Mouse (Mus musculus) gastrocnemius, postnatal 10 days (tissue): ENCODE results near the gene Pdgfb. TPM values are rescaled to one million over a fixed set of nuclear protein-coding genes. Genes with fewer than 3 reads are reported as not detected.

Experiments
- DNase-seq: peaks from one replicate; pipeline ENCODE4 v3.0.0; 2021; ENCODE audit warnings: mixed read lengths
- long read RNA-seq, 2 experiments: library from polyadenylated mRNA; stranded (forward); transcript quantifications; one replicate each; pipeline ENCODE4 v2.0.0; 2021
- total RNA-seq, 2 experiments: library from RNA; stranded (reverse); gene quantifications; 2 replicates each; pipeline ENCODE4 v1.2.3; 2021

The Pdgfb gene
- total RNA-seq = 10 to 100 TPM; 40.8 to 59.3 TPM
- long read RNA-seq, experiment 1, transcript Pdgfb-201 (7 exons, 2,944 nt) = major isoform, 32 of 61 reads
- long read RNA-seq, experiment 1, partial matches to known transcripts = 15 of 61 reads
- long read RNA-seq, experiment 1, other reads (novel, unspliced or antisense) = 14 of 61 reads
- long read RNA-seq, experiment 2, transcript Pdgfb-201 (7 exons, 2,944 nt) = major isoform, 12 of 26 reads
- long read RNA-seq, experiment 2, partial matches to known transcripts = 7 of 26 reads
- long read RNA-seq, experiment 2, other reads (novel, unspliced or antisense) = 7 of 26 reads

DNA sequence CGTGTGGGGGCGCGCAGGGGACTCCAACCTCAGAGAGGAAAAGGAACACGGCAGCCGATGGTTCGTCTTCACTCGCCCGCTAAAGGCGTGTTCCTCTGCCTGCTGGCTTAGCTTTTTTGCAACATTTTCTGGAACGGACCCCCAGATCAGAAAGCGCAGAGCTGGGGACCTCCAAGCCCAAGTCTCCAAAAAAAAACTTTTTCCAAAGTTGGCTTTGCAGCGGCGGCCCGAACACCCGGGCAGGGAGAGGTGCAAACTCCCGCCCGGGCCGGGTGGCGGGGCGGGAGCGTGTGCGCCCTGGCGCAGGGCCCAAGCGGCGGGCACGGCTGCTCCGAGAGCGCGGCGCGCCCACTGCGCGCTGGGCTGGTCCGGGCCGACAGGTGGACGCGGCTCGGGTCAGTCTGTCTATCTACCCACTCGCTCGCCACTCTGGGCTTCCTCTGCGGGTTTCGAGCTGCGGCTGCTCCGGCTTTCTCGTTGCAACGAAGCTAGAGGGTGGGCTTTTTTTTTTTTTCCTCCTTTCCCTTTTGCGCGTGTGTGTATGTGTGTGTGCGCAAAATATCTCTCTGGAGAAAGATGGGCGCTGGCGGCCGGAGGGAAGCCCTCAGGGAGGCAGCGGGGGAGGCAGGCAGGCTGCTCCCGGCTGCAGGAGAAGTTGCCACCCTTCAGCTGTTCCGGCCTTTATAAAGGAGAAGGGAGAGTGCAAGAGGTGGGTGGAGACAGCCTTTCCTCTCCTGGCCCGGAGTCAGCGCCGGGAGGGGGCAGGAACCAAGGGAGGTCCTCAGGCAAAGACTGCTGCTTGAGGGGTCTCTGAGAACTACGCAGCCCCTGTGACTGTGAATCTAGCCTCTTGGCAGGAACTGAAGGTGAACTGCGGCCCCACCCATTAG, at the start of gene Pdgfb:
Gene Pdgfb (minus strand): TSS at position 657 of the 890 bp plus-strand sequence.
- DNase-seq = peak; percentile 76

DNA sequence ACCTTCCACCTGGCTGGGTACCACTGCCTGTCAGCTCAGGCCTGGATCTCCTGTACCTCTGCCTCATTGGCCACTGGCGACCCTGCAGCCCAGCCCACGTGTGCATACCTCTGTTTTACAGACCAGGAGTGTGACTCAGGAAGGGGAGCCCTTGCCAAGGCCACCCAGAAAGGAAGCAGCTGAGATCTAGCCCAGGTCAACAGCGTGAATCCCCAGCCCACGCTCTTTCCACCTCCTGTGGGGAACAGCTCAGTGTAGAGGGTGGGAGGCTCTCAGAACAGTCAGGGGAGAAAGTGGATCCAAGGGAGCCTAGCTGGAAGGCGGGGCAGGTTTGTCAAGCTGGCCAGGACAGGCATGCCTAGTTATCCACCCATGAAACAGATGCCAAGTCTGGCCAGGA, 48.0 kb upstream of the Pdgfb start:
- no peak for DNase-seq

DNA sequence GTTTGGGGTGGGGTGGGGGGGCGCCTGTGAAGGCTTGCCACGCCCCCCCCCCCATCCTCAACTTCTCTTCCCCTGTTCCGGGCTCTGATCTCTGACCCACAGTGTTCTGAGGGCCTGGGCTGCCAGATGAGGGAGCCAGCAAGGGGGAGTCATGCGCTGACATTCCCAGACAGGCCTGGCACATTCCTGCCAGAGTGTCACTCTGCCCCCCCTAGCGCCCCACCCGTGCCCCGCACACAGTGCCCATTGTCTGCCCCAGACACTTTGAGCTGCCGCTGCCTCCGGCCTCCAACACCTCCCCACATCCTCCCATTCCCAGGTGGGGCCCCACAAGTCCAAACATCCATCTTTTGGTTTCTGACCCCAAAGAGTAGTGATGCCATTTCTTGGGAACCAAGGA, 47.6 kb upstream of the Pdgfb start:
- DNase-seq = no peak

DNA sequence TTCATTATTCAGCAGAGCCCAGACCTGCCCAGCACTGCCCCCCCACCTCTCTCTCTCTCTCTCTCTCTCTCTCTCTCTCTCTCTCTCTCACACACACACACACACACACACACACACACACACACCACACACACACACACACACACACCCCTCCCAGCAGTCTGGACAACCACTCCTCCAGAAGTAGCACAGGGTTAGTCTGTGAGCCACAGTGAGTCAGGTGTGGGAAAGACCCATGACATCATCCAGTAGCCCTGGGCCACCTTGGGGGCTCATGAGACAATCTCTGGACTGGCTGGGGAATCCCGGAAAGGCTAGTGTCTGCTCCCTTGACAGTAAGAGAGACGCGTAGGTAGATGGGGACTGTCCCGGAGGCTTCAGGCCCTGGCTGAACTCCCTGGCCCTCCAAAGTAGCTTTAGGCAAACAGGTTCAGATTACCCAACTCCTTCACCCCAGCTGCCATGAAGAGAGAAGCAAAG, 46.3 kb upstream of the Pdgfb start:
- DNase-seq = no peak

DNA sequence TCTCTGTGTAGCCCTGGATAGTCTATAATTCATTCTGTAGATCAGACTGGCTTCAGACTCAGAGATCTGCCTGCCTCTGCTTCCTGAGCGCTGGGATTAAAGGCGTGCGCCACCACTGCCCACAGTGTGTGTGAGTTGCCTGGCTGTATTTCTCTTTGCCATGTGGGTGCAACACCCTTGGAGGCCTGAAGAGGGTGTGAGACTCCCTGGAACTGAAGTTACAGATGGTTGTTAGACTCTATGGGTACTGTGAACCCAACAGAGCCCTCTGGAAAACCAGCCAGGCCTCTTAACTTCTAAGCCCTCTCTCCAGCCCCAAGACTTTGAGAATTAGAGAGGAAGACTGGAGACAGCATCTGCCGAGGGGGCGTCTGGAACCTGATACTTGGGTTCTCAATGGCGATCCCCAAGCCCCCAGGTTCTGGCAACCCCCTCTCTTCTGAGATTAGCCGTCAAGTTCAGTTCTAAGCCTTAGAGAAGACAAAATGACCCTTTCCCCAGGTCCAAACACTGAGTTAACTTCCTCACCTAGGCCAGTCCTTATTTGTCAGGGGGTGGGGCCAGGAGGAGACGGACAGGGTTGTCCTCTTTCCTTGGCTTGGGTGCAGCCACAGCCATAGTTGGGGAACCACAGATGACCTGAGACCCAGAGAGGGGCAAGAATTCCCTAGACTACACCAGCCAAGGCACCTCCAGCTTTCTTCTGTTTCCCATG, 45.7 kb upstream of the Pdgfb start:
- DNase-seq = no peak

DNA sequence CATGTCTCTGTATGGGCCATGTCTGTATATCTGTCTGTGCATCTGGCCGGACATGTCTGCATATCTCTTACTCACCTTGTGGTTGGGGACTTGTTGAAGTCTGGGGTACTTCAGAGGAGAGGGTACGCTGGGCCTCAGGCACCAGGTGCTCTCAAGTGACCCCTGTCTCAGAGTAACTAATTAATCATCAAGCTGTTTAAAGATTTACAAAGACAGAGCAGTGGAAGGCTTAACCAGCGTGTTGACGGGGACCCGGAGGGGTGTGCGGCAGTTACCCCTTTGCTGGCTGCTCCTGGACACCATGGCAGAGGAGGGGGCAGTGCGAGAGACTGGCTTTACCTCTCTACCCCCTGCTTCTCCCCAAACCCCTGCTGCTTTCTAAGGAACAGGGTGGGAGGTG, 44.8 kb upstream of the Pdgfb start:
- DNase-seq = no peak

DNA sequence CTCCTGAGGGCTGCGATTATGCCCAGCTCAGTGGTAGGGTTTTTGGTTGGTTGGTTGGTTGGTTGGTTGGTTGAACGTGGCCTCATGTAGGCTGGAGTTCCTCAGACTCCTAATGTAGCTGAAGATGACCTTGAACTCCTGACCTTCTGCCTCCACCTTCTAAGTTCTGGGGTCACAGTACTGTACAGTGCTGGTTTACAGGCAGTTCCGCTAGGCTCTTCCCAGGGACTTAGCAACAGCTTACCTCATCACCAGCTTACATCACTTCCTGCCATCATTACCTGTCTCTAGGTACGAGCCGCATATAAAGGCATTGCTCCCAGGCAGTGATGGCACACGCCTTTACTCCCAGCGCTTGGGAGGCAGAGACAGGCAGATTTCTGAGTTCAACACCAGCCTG, 43.4 kb upstream of the Pdgfb start:
- no peak for DNase-seq

DNA sequence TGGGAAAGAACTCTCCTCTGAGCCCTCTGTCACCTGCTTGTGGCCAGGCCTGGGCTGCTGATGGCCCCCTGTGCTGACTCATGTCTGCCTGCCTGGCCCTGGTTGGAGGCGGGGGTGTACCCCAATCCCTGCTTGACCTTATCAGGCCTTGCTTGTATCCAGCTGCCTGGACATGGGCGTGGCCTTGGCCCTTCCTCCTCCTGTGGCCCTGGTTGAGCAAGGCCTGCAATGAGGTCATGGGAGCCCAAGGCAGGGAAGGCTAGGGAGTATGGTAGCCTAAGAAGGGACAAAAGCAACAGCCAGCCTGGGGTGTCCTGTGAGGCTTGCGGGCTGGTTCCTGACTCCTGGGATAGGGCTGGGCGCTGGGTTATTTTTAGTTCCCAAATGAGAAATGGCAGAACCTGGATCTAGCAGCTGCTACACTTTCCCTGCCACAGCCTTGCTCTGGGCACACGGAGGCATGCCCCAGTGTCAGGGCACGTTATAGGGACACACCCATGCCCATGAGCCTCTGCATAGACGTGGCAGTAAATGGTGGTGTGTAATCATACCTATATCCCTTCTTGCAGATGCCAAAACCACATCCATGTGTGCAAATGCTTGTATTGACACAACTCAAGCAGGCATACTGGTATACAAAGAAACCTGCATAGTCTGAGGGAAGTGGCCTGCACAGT, 39.4 kb upstream of the Pdgfb start:
- peak; percentile 65 for DNase-seq

DNA sequence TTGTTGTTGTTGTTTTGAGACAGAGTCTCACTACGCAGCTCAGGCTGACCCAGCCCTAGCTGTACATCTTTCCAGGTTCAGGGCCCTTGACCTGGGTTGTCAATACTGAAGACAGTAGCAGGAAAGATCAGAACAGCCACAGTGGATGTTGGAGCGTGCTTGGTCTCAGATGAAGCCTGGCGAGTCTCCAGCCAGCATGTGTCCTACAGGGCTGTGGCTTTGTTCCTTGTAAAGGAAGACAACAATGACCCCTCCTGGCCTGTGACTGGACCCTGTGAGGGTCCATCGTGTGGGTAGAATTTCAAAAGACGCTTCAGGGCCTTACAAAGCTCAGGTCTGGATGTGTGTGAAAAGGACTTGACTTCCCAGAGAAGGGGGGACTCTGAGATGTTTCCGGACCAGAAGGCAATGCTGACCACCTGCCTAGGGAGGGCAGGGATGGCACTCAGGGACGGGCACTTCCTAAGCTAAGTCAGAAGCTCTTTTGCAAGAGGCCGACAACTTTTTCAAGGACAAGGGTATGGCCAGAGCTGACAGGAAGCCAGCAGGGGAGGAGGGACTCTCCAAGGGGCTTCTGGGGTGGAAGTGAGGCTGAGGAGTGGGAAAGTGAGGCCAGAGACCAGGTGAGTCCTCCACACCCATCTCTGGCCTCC, 38.7 kb upstream of the Pdgfb start:
- peak; percentile 57 for DNase-seq

DNA sequence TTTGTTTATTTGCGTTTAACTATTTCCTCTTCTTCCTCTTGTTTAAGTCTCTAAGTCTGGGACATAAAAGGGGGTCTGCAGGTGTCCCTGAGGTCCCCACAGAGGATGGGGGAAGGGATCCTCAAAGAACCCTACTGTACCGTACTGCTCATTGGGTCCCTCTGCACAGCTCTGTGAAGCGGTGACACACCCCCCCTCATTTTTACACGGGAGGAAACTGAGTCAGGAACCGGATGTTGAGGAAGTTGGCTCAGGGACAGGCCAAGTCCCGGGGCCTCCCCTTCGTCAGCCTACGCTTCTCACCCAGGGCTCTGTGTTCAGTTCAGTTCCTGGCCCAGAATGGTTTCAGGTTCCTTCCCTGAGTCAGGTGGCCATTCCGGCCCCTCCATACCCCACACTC, 37.0 kb upstream of the Pdgfb start:
- no peak for DNase-seq

DNA sequence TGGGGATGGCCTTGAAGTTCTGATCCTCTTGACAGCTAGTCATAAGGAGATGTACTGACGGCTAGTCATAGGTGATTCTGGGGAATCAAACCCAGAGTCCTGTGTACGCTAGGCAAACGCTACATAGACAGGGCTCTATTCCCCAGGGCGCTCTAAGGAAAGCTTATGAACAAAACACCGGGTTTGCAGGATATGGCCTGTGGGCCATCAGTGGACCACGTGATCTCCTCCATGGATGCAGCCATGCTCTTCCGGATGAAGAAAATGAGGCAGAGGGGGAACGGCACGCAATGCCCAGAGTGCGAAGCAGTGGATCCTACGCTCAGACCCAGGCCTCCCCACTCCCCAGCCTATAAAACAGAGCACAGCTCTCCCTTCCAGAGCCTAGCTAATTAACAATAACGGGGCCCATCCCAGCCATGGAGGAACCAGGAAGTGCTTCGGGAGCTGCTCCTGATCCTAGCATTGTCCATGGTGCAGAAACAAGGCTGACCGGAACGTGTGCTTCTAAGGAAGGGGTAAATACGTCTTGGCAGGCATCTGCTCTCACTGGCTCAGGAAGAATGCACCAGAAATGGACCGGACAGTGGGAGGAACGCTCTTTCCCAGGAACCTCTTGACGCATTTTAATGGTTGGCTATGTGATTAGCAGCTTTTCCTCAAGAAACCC, 36.5 kb upstream of the Pdgfb start:
- no peak for DNase-seq

DNA sequence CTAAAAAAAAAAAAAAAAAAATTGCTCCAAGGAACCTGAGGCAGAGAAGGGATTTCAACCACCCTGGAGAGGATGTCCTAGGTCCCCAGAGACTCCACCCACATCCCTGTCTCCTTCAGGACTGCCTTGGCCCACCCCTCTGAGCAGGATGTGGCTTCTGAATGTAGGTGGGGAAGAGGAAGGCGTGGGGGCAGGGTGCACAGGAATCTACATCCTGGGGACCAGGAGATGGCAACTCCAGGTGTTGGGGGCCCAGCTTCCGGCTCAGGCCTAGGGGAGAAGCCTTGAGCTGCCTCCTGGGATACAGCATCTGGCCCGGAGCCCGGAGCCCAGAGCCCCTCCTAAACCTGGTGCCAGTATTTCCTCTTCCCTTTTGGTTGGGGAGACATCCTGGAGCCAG, 35.3 kb upstream of the Pdgfb start:
- DNase-seq = no peak

DNA sequence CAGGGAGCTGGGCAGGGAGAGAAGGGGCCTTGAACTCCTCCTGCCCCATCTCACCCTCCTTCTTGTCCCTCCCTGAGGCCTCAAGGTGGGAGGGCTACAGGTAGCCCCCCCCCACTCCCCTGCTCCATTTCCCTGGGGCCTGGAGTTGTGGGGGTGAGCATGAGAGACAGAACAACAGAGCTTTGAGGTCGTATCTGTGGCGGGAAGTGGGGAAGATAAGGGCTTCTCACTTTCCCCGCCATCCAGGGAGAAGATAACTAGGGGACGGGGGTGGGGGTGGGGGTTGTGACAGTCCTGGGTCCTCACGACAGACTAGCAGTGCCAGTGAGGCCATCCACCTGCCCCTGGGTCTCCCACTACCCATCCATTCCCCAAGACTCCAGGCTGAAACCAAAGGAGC, 33.2 kb upstream of the Pdgfb start:
- no peak for DNase-seq

DNA sequence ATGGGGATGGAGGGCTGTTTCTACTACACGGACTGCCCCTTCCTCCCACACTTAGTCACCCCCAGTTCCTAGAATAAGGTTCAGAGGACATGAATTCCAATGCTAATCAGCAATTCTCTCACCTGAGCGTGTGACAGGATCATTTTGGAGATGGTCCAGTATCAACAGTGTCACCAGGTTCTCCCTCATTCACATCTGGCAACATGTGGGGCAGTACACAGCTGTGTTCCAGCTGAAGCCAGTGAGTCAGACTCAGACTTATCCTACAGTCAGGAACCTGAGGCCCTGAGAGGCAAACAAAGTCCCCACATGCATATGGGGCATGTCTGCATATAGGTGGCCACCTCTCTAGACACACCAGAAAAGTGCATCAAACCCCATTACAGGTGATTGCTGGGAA, 32.5 kb upstream of the Pdgfb start:
- DNase-seq = no peak

DNA sequence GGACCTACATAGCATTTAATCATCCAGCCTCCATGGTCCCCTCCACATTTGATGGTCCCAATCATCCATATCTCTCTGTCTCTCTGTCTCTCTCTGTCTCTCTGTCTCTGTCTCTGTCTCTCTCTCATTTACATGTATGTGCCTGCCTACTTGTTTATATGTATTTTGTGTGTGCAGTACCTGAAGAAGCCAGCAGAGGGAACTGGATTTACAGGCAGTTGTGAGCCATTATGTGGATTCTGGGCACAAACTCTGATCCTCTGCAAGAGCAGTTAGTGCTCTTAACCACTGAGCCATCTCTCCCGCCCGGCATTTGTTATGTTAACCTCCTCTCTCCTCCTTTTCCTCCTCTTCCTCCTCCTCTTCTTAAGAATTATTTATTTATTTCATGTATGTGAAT, 31.0 kb upstream of the Pdgfb start:
- DNase-seq = no peak

DNA sequence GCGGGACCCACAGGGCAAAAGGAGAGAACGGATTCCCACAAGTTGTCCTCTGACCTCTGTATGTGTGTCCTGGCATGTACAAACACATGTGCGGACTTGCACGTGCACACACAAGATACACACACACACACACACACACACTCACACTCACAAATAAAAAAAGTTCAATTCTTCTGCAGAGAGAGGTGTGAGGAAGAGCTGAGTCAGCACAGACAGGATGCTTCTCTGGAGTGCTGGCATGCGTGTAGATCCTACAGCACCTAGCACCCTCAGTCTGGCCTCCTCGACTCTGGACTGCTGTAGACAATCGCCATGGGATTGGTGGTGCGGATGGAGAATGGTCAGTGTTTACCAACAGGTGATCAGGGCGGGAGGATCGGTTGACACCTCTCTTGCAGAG, 29.5 kb upstream of the Pdgfb start:
- no peak for DNase-seq

DNA sequence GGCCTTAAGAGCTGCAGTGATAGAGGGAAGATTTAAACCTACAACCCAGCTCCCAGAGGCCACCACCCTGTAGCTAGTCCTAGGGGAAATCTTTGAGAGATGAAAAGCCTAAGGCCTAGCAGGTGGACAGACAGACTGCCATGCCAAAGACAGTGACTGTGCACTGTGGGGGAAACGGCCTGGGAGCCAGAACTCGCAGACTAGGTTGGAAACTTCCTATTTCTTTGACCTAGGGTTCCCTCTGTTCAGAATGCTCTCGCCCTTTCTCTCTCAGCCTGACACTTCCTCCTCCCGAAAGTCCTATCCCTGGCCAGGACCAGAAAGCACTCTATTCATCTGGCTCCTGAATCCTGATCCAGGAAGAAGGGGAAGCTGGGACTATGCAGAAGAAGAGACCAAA, 27.4 kb upstream of the Pdgfb start:
- DNase-seq = no peak

DNA sequence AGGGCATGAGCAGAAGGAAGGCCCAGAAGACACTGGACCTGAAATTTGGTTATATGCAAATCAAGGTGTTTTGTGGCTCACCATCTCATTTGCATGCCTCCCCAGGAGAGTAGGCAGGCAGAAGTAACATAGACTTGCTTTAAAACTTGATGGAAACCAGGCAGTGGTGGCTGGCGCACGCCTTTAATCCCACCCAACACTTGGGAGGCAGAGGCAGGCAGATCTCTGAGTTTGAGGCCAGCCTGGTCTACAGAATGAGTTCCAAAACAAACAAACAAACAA, 23.3 kb upstream of the Pdgfb start:
- DNase-seq = no peak

DNA sequence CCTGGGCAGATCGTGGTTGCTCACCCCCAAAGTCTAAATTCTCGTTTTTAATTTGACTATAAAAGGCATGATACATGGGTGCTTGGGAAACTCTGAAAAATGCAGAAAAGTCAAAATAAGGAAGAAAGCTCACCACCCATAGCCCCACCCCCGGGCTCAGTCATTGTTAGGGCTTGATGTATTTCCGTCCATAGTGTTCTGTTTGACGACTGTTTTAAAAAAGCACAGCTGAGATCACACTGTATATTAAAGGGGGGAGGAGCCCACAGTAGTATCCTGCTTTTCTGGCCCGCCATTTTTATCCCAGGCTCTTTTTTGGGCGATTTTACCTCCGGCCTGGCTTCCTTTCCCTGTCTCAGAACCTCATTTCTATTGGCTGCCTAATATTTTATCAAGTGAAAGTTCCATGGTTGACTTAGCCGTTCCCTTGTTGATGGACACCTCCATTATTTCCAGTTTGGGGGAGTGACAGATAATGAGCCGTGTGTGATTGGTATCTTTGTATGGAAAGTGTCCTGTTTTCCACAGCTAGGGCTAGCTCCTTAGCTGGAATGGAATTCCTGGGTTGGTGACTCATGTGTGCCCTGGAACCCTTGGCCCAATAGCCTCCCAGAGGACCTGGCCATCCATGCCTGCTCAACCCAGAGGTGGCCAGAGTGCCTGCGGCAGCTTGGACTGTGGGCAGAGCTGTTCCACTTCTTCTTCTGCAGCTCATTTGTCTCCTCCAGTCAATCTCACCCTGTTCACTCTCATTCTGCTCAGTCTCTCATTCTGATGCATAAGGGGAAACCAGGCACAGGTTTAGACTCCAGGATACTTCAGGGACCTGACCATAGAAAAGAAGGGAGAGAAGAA, 22.7 kb upstream of the Pdgfb start:
- DNase-seq = no peak

DNA sequence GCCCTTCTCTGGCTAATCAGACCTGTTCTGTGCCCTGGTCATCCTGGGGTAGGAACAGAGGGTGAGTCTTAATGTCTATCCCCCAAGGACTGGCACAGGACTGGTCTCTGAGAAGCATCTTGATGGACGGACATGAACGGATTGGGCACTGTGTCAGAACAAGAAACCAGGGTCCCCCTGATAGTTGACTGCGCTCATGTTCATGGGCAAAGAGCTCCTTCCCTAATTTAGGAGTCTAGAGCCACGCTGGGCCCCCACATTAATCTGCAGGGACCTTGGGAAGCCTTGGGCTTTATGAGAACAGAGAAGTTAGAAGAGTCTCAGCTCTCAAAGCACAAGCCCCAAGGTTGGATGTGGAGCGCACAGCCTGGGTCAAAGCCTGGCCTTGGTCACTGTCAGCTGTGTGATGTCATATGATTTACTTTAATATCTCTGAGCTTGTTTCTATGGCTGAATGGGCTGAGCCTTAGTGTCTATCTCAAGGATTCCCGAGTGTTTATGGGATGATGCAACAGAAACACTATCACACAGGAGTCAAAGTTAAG, 20.6 kb upstream of the Pdgfb start:
- no peak for DNase-seq
